Mouse (Mus musculus) embryonic facial prominence, embryonic 15.5 days (tissue): ENCODE measurements at regions not wholly inside any gene's neighbourhood (a gene's known extent, or its start where the extent isn't known, plus 50 kb on each side); places are given as distances from the start of the nearest gene placed in this dataset.
A peak's percentile ranks its signal among the peaks of the same experiment; 100 is the strongest.

Experiments used
- ATAC-seq: fragments of 200-750 bp; cut with Nextera tagmentation; 2 replicates; pipeline ENCODE4 v1.8.0; 2017; ENCODE audit warnings: low read depth, moderate TSS enrichment; ENCODE audit not compliant: insufficient number of reproducible peaks, low FRiP score, low TSS enrichment
- H3K27ac ChIP-seq: fragments of 300-500 bp; sonication (generic); replicated peaks from 2 replicates; pipeline ENCODE4 v1.5.1; 2015; ENCODE audit warnings: mild to moderate bottlenecking, inconsistent platforms
- H3K27me3 ChIP-seq: fragments of 300-500 bp; sonication (generic); 2 replicates; pipeline ENCODE4 v1.6.1; 2015; ENCODE audit warnings: inconsistent platforms
- H3K36me3 ChIP-seq: fragments of 300-500 bp; sonication (generic); 2 replicates; pipeline ENCODE4 v1.6.1; 2015; ENCODE audit warnings: mild to moderate bottlenecking, inconsistent platforms
- H3K4me1 ChIP-seq: fragments of 300-500 bp; sonication (generic); 2 replicates; pipeline ENCODE4 v1.6.1; 2015; ENCODE audit warnings: inconsistent platforms
- H3K4me2 ChIP-seq: fragments of 300-500 bp; sonication (generic); replicated peaks from 2 replicates; pipeline ENCODE4 v1.6.1; 2015; ENCODE audit warnings: mild to moderate bottlenecking, inconsistent platforms
- H3K4me3 ChIP-seq: fragments of 300-500 bp; sonication (generic); replicated peaks from 2 replicates; pipeline ENCODE4 v1.5.1; 2015; ENCODE audit warnings: mild to moderate bottlenecking, inconsistent platforms
- H3K9ac ChIP-seq: fragments of 300-500 bp; sonication (generic); 2 replicates; pipeline ENCODE4 v1.6.1; 2015; ENCODE audit warnings: inconsistent platforms
- H3K9me3 ChIP-seq: fragments of 300-500 bp; sonication (generic); replicated peaks from 2 replicates; pipeline ENCODE4 v1.6.1; 2016; ENCODE audit warnings: inconsistent platforms
- WGBS: fragments of 180-500 bp; shearing (Covaris S2); methylation state at CpG from one replicate; pipeline ENCODE4 v1.1.7; 2015; 5-methylcytosine and 5-hydroxymethylcytosine counted together

- Histone ChIP-seq H3K36me3 (no peaks in the 10 kb centered on the region), H3K4me1 (no peaks in the 10 kb centered on the region), H3K9me3 (no peaks in the 10 kb centered on the region), H3K27me3 (no peaks in the 10 kb centered on the region), H3K9ac (no peak overlapping the region), H3K27ac (0 out of 2 replicates have a peak overlapping the region, but pooled peaks have one; percentile 3), H3K4me2 (0 out of 2 replicates have a peak overlapping the region, but pooled peaks have one; percentile 1), H3K4me3 (no peak overlapping the region)
- 31% methylated on average over 11 of the region's 11 CpGs for WGBS
- peak; percentile 47; the same call in 1 of the 2 replicates for ATAC-seq
Measured at GRCm38 (mm10) chr11:45678666-45679292, 173.1 kb upstream of the Clint1 start.

GRCm38 (mm10) chr11:45679293-45679673, 172.6 kb upstream of the Clint1 start:
- 70% methylated on average over 9 of the region's 9 CpGs for WGBS
- no peak overlapping the region for H3K4me3 ChIP-seq
- H3K9ac ChIP-seq = no peak overlapping the region
- no peaks in the 10 kb centered on the region for H3K9me3 ChIP-seq
- no peak for ATAC-seq
- no peaks in the 10 kb centered on the region for H3K27me3 ChIP-seq
- no peak overlapping the region for H3K27ac ChIP-seq
- H3K4me1 ChIP-seq = peaks cover 2% of the 10 kb centered on the region; the same call in 1 of the 2 replicates
- H3K4me2 ChIP-seq = no peak overlapping the region
- H3K36me3 ChIP-seq = no peaks in the 10 kb centered on the region

- H3K9me3 ChIP-seq = no peaks in the 10 kb centered on the region
- no peak overlapping the region for H3K9ac ChIP-seq
- H3K36me3 ChIP-seq = no peaks in the 10 kb centered on the region
- no peak overlapping the region for H3K4me3 ChIP-seq
- peaks cover 4% of the 10 kb centered on the region; the same call in 1 of the 2 replicates for H3K4me1 ChIP-seq
- H3K27me3 ChIP-seq = no peaks in the 10 kb centered on the region
- WGBS = 87% methylated on average over 5 of the region's 5 CpGs
- ATAC-seq = no peak
- no peak overlapping the region for H3K4me2 ChIP-seq
- H3K27ac ChIP-seq = no peak overlapping the region
Measured at GRCm38 (mm10) chr11:45685571-45685970, 166.3 kb upstream of the Clint1 start.

- 31% methylated on average over 6 of the region's 6 CpGs for WGBS
- Histone ChIP-seq H3K9ac (no peak overlapping the region), H3K36me3 (no peaks in the 10 kb centered on the region), H3K4me2 (no peak overlapping the region), H3K4me3 (no peak overlapping the region), H3K9me3 (no peaks in the 10 kb centered on the region), H3K27me3 (no peaks in the 10 kb centered on the region), H3K27ac (no peak overlapping the region), H3K4me1 (no peaks in the 10 kb centered on the region)
- ATAC-seq = no peak
Measured at GRCm38 (mm10) chr11:45693206-45693605, 158.6 kb upstream of the Clint1 start.

GRCm38 (mm10) chr11:45701506-45701905, 150.3 kb upstream of the Clint1 start:
- Histone ChIP-seq H3K9ac (no peak overlapping the region), H3K9me3 (no peaks in the 10 kb centered on the region), H3K4me3 (no peak overlapping the region), H3K4me2 (no peak overlapping the region), H3K27me3 (no peaks in the 10 kb centered on the region), H3K27ac (no peak overlapping the region), H3K36me3 (no peaks in the 10 kb centered on the region), H3K4me1 (no peaks in the 10 kb centered on the region)
- 73% methylated on average over 3 of the region's 3 CpGs for WGBS
- no peak for ATAC-seq

- no peak for ATAC-seq
- no peak overlapping the region for H3K9ac ChIP-seq
- no peaks in the 10 kb centered on the region for H3K27me3 ChIP-seq
- no peak overlapping the region for H3K27ac ChIP-seq
- H3K4me2 ChIP-seq = no peak overlapping the region
- no peaks in the 10 kb centered on the region for H3K4me1 ChIP-seq
- no peak overlapping the region for H3K4me3 ChIP-seq
- 64% methylated on average over 3 of the region's 3 CpGs for WGBS
- no peaks in the 10 kb centered on the region for H3K36me3 ChIP-seq
- H3K9me3 ChIP-seq = no peaks in the 10 kb centered on the region
Measured at GRCm38 (mm10) chr11:45702916-45703315, 148.9 kb upstream of the Clint1 start.

- H3K4me2 ChIP-seq = no peak overlapping the region
- no peaks in the 10 kb centered on the region for H3K4me1 ChIP-seq
- no peaks in the 10 kb centered on the region for H3K27me3 ChIP-seq
- no peak overlapping the region for H3K9ac ChIP-seq
- no peak for ATAC-seq
- no peaks in the 10 kb centered on the region for H3K36me3 ChIP-seq
- WGBS = 67% methylated on average over 5 of the region's 5 CpGs
- H3K9me3 ChIP-seq = no peaks in the 10 kb centered on the region
- no peak overlapping the region for H3K4me3 ChIP-seq
- H3K27ac ChIP-seq = no peak overlapping the region
Measured at GRCm38 (mm10) chr11:45704411-45704810, 147.4 kb upstream of the Clint1 start.

- 45% methylated on average over 2 of the region's 2 CpGs for WGBS
- Histone ChIP-seq H3K4me3 (no peak overlapping the region), H3K4me1 (peaks cover 17% of the 10 kb centered on the region), H3K27me3 (no peaks in the 10 kb centered on the region), H3K9me3 (no peaks in the 10 kb centered on the region), H3K27ac (peak overlapping the region; percentile 69), H3K4me2 (no peak overlapping the region), H3K9ac (no peak overlapping the region), H3K36me3 (no peaks in the 10 kb centered on the region)
- ATAC-seq = no peak
Measured at GRCm38 (mm10) chr11:45718630-45719029, 133.2 kb upstream of the Clint1 start.

GRCm38 (mm10) chr11:45719821-45720220, 132.0 kb upstream of the Clint1 start:
- Histone ChIP-seq H3K27ac (no peak overlapping the region), H3K4me1 (peaks cover 17% of the 10 kb centered on the region), H3K27me3 (no peaks in the 10 kb centered on the region), H3K4me2 (no peak overlapping the region), H3K9ac (no peak overlapping the region), H3K36me3 (no peaks in the 10 kb centered on the region), H3K9me3 (no peaks in the 10 kb centered on the region), H3K4me3 (no peak overlapping the region)
- ATAC-seq = no peak
- 83% methylated on average over 6 of the region's 6 CpGs for whole genome bisulfite sequencing

GRCm38 (mm10) chr11:45736561-45736960, 115.3 kb upstream of the Clint1 start:
- Histone ChIP-seq H3K4me1 (no peaks in the 10 kb centered on the region), H3K27ac (no peak overlapping the region), H3K4me3 (no peak overlapping the region), H3K4me2 (no peak overlapping the region), H3K27me3 (no peaks in the 10 kb centered on the region), H3K9me3 (no peaks in the 10 kb centered on the region), H3K9ac (no peak overlapping the region), H3K36me3 (no peaks in the 10 kb centered on the region)
- 42% methylated on average over 3 of the region's 3 CpGs for WGBS
- no peak for ATAC-seq

- Histone ChIP-seq H3K36me3 (no peaks in the 10 kb centered on the region), H3K27ac (no peak overlapping the region), H3K4me1 (no peaks in the 10 kb centered on the region), H3K9ac (no peak overlapping the region), H3K4me3 (no peak overlapping the region), H3K9me3 (no peaks in the 10 kb centered on the region), H3K4me2 (no peak overlapping the region), H3K27me3 (no peaks in the 10 kb centered on the region)
- no peak for ATAC-seq
- 83% methylated on average over 6 of the region's 6 CpGs for WGBS
Measured at GRCm38 (mm10) chr11:45738331-45738730, 113.5 kb upstream of the Clint1 start.

GRCm38 (mm10) chr11:45745941-45746340, 105.9 kb upstream of the Clint1 start:
- no peak overlapping the region for H3K4me3 ChIP-seq
- no peak overlapping the region for H3K4me2 ChIP-seq
- H3K9ac ChIP-seq = no peak overlapping the region
- no peaks in the 10 kb centered on the region for H3K4me1 ChIP-seq
- 78% methylated on average over 2 of the region's 2 CpGs for WGBS
- H3K36me3 ChIP-seq = no peaks in the 10 kb centered on the region
- H3K27ac ChIP-seq = no peak overlapping the region
- peaks cover 8% of the 10 kb centered on the region; the same call in 1 of the 2 replicates for H3K9me3 ChIP-seq
- H3K27me3 ChIP-seq = no peaks in the 10 kb centered on the region
- ATAC-seq = no peak
